Mouse (Mus musculus) macrophage (primary cell): ENCODE measurements around the gene Pard3b. TPM values are rescaled to one million over a fixed set of nuclear protein-coding genes. Genes with fewer than 3 reads are reported as not detected.

Source experiments
- H3K27ac ChIP-seq: fragments of 350-480 bp; formaldehyde crosslinking; 2 replicates; pipeline ENCODE4 v1.9.0; 2021
- H3K36me3 ChIP-seq: fragments of 350-480 bp; formaldehyde crosslinking; 2 replicates; pipeline ENCODE4 v1.9.0; 2021; ENCODE audit errors: inconsistent target
- H3K4me3 ChIP-seq: fragments of 350-480 bp; formaldehyde crosslinking; 2 replicates; pipeline ENCODE4 v1.9.0; 2021; ENCODE audit errors: inconsistent target
- H3K79me2 ChIP-seq: fragments of 350-480 bp; formaldehyde crosslinking; 2 replicates; pipeline ENCODE4 v1.9.0; 2021; ENCODE audit errors: inconsistent target
- WGBS: methylation state at CpG from one replicate; pipeline ENCODE4 v1.1.7; 2026; ENCODE audit warnings: inconsistent platforms; ENCODE audit not compliant: missing documents; 5-methylcytosine and 5-hydroxymethylcytosine counted together
- polyA plus RNA-seq: library from polyadenylated mRNA; stranded (reverse); fragments of 250-400 nt; gene quantifications from 3 replicates; pipeline ENCODE4 v1.2.4, GENCODE M21; 2018; ENCODE audit warnings: inconsistent platforms

Gene Pard3b
- polyA plus RNA-seq, 1 experiment from 2014 or later = 0.11 TPM

- Histone ChIP-seq H3K27ac (no peak overlapping the region), H3K79me2 (no peaks in the 10 kb centered on the region), H3K36me3 (no peaks in the 10 kb centered on the region), H3K4me3 (no peak overlapping the region)
- 79% methylated on average over 10 of the region's 10 CpGs for WGBS
Observed at GRCm38 (mm10) chr1:61698462-61699218, 60.0 kb downstream of the Pard3b start.

- no peaks in the 10 kb centered on the region for H3K36me3 ChIP-seq
- H3K27ac ChIP-seq = no peak overlapping the region
- H3K4me3 ChIP-seq = no peak overlapping the region
- no peaks in the 10 kb centered on the region for H3K79me2 ChIP-seq
- 63% methylated on average over 1 of the region's 1 CpGs for WGBS
Observed at GRCm38 (mm10) chr1:61709812-61710211, 71.2 kb downstream of the Pard3b start.

GRCm38 (mm10) chr1:61711523-61711922 lies 72.9 kb downstream of the Pard3b start:
- no peak overlapping the region for H3K27ac ChIP-seq
- H3K4me3 ChIP-seq = no peak overlapping the region
- H3K79me2 ChIP-seq = no peaks in the 10 kb centered on the region
- no peaks in the 10 kb centered on the region for H3K36me3 ChIP-seq

- Histone ChIP-seq H3K79me2 (no peaks in the 10 kb centered on the region), H3K4me3 (no peak overlapping the region), H3K36me3 (no peaks in the 10 kb centered on the region), H3K27ac (no peak overlapping the region)
- WGBS = 91% methylated on average over 4 of the region's 4 CpGs
Observed at GRCm38 (mm10) chr1:61729654-61730053, 91.0 kb downstream of the Pard3b start.

GRCm38 (mm10) chr1:61736550-61736949 lies 97.9 kb downstream of the Pard3b start:
- Histone ChIP-seq H3K36me3 (no peaks in the 10 kb centered on the region), H3K79me2 (no peaks in the 10 kb centered on the region), H3K27ac (no peak overlapping the region), H3K4me3 (no peak overlapping the region)
- WGBS = 90% methylated on average over 1 of the region's 1 CpGs

- H3K27ac ChIP-seq = no peak overlapping the region
- H3K4me3 ChIP-seq = no peak overlapping the region
- no peaks in the 10 kb centered on the region for H3K79me2 ChIP-seq
- H3K36me3 ChIP-seq = no peaks in the 10 kb centered on the region
Observed at GRCm38 (mm10) chr1:61742831-61743230, 104.2 kb downstream of the Pard3b start.

GRCm38 (mm10) chr1:61747481-61747880 lies 108.9 kb downstream of the Pard3b start:
- H3K79me2 ChIP-seq = no peaks in the 10 kb centered on the region
- H3K36me3 ChIP-seq = no peaks in the 10 kb centered on the region
- no peak overlapping the region for H3K4me3 ChIP-seq
- no peak overlapping the region for H3K27ac ChIP-seq

- WGBS = 100% methylated on average over 1 of the region's 1 CpGs
- no peaks in the 10 kb centered on the region for H3K79me2 ChIP-seq
- no peak overlapping the region for H3K27ac ChIP-seq
Observed at GRCm38 (mm10) chr1:61751008-61751407, 112.4 kb downstream of the Pard3b start.

GRCm38 (mm10) chr1:61756771-61757170 lies 118.1 kb downstream of the Pard3b start:
- WGBS = 93% methylated on average over 1 of the region's 1 CpGs

More at GRCm38 (mm10) chr1:61751008-61751407, 112.4 kb downstream of the Pard3b start:
- no peak overlapping the region for H3K4me3 ChIP-seq
- H3K36me3 ChIP-seq = no peaks in the 10 kb centered on the region

GRCm38 (mm10) chr1:61771213-61771612 lies 132.6 kb downstream of the Pard3b start:
- Histone ChIP-seq H3K79me2 (no peaks in the 10 kb centered on the region), H3K36me3 (no peaks in the 10 kb centered on the region), H3K4me3 (no peak overlapping the region), H3K27ac (no peak overlapping the region)

More at GRCm38 (mm10) chr1:61756771-61757170, 118.1 kb downstream of the Pard3b start:
- Histone ChIP-seq H3K4me3 (no peak overlapping the region), H3K79me2 (no peaks in the 10 kb centered on the region), H3K36me3 (no peaks in the 10 kb centered on the region), H3K27ac (no peak overlapping the region)

- H3K27ac ChIP-seq = no peak overlapping the region
- no peaks in the 10 kb centered on the region for H3K79me2 ChIP-seq
- no peaks in the 10 kb centered on the region for H3K36me3 ChIP-seq
- no peak overlapping the region for H3K4me3 ChIP-seq
Observed at GRCm38 (mm10) chr1:61778731-61779130, 140.1 kb downstream of the Pard3b start.

GRCm38 (mm10) chr1:61779906-61780305 lies 141.3 kb downstream of the Pard3b start:
- Histone ChIP-seq H3K4me3 (no peak overlapping the region), H3K36me3 (no peaks in the 10 kb centered on the region), H3K27ac (no peak overlapping the region), H3K79me2 (no peaks in the 10 kb centered on the region)
- WGBS = 36% methylated on average over 5 of the region's 5 CpGs

GRCm38 (mm10) chr1:61796296-61796695 lies 157.7 kb downstream of the Pard3b start:
- Histone ChIP-seq H3K4me3 (no peak overlapping the region), H3K79me2 (no peaks in the 10 kb centered on the region), H3K36me3 (no peaks in the 10 kb centered on the region), H3K27ac (no peak overlapping the region)
- 97% methylated on average over 5 of the region's 5 CpGs for WGBS

GRCm38 (mm10) chr1:61820213-61820612 lies 181.6 kb downstream of the Pard3b start:
- Histone ChIP-seq H3K27ac (no peak overlapping the region), H3K4me3 (no peak overlapping the region), H3K79me2 (no peaks in the 10 kb centered on the region), H3K36me3 (no peaks in the 10 kb centered on the region)
- 0% methylated on average over 1 of the region's 1 CpGs for WGBS

- no peak overlapping the region for H3K4me3 ChIP-seq
- no peaks in the 10 kb centered on the region for H3K79me2 ChIP-seq
- no peak overlapping the region for H3K27ac ChIP-seq
- H3K36me3 ChIP-seq = no peaks in the 10 kb centered on the region
- WGBS = 96% methylated on average over 3 of the region's 3 CpGs
Observed at GRCm38 (mm10) chr1:61825560-61826191, 187.1 kb downstream of the Pard3b start.
